Mouse (Mus musculus): Measurements from ENCODE around the gene Trim32. TPM values are rescaled to one million over a fixed set of nuclear protein-coding genes. Genes with fewer than 3 reads are reported as not detected.

Trim32 gene
- polyA plus RNA-seq, 1 experiment, result 8.1 TPM

- no peak overlapping the region for H3K4me3 ChIP-seq (ENCODE audit: insufficient read depth, low read depth, low read length)
- no peaks in the 10 kb centered on the region for H3K4me1 ChIP-seq (ENCODE audit: control insufficient read depth, insufficient read depth, insufficient read length, low read length)
- no peak overlapping the region for H3K27ac ChIP-seq (replicated peaks; ENCODE audit: low read depth, low read length)
Measured at GRCm38 (mm10) chr4:65654723-65655122, 49.9 kb downstream of the Trim32 start.

DNA sequence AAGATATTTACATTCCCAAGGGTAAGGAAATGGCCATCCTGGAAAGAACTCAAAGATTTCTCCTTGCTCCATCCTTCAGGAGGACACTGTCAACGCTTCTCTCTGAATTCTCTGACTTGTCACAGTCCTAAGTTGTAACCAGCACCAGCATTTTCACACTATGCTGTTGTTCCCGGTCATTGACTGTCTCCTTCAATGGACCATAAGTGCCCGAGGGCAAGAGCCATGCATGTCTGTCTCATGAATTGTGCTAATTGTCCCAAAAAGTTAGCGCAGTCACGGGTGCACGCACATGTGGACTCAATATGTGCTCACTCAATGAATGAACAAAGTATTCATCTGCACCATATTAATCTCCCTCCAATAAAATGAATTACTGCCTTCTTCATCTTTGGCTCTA, 58.4 kb downstream of the Trim32 start:
- H3K4me3 ChIP-seq (ENCODE audit: insufficient read depth, low read depth, low read length), result no peak overlapping the region
- no peak overlapping the region for H3K27ac ChIP-seq (replicated peaks; ENCODE audit: low read depth, low read length)
- H3K4me1 ChIP-seq (ENCODE audit: control insufficient read depth, insufficient read depth, insufficient read length, low read length), result no peaks in the 10 kb centered on the region
